29 mouse cellular contexts compared by ENCODE assay signal in genomic region chr14:33280921-33281320, GRCm38 (mm10).
DNase-seq lines count a peak whose midpoint lies in the region; ATAC-seq and TF ChIP-seq lines count a peak whose summit lies in the region.
"Had no signal": no experiment of that assay in that cellular context is flagged by ENCODE, and none has a peak within 500 bp of the region (broad histone marks: within the 10 kb centered on the region; RNA-seq: fewer than 3 reads in every experiment).

No protein-coding gene starts in this region.

- no peak for ATAC-seq in heart, embryonic 12.5 days (ENCODE audit: insufficient number of reproducible peaks, low FRiP score)
- no peak for ATAC-seq in megakaryocyte progenitor cell, adult 5-6 weeks (replicated peaks; ENCODE audit: poor library complexity)
- ATAC-seq: forebrain, embryonic 13.5 days; hindbrain, postnatal 0 days; intestine, embryonic 15.5 days; liver, postnatal 0 days; Patski had no signal

- no peak for TF ChIP-seq CTCF in heart, adult 2 months (IDR thresholded peaks at IDR 0.05)
- TF ChIP-seq CTCF in lung, adult 2 months (IDR thresholded peaks at IDR 0.05; ENCODE audit: insufficient read depth, low read length) = no peak

- 90% methylated on average over 2 of the region's 2 CpGs for WGBS in heart, adult 2 months
- WGBS in heart, embryonic 12.5 days = 92% methylated on average over 2 of the region's 2 CpGs
- WGBS in lung, adult 2 months = 77% methylated on average over 2 of the region's 2 CpGs

- no peak for TF ChIP-seq POLR2A in heart, adult 2 months (IDR thresholded peaks at IDR 0.05; ENCODE audit: insufficient read depth, low read depth, low read length)
- no peak for TF ChIP-seq POLR2A in lung, adult 2 months (IDR thresholded peaks at IDR 0.05; ENCODE audit: borderline replicate concordance, extremely low read depth, low read depth, low read length)

- 0 out of 2 replicates have a peak, but pooled peaks have one; percentile 38 for TF ChIP-seq EP300 in heart, adult 2 months (IDR thresholded peaks at IDR 0.05; ENCODE audit: insufficient read depth, low read depth, low read length)

- no peaks in the 10 kb centered on the region for H3K79me2 ChIP-seq in heart, adult 2 months (replicated peaks; ENCODE audit: control insufficient read depth, insufficient read depth, low read length)

- H3K36me3 ChIP-seq in heart, adult 2 months (ENCODE audit: control insufficient read depth, insufficient read depth, low read length) = no peaks in the 10 kb centered on the region
- H3K36me3 ChIP-seq in heart, embryonic 12.5 days = no peaks in the 10 kb centered on the region
- H3K36me3 ChIP-seq: hindbrain, embryonic 12.5 days; intestine, embryonic 15.5 days; limb, embryonic 13.5 days; midbrain, embryonic 10.5 days; neural tube, embryonic 13.5 days; stomach, embryonic 15.5 days had no signal

- peak; percentile 47 to 60 for DNase-seq in heart, adult 2 months
- DNase-seq in lung, postnatal 10 days = peak; percentile 27
- DNase-seq in lung, adult 2 months = no peak
- peak; percentile 55 to 60 for DNase-seq in heart, postnatal 14 days
- peak; percentile 7 for DNase-seq in lung, postnatal 36 days
- no peak for DNase-seq in layer of hippocampus, adult 18-20 months (ENCODE audit: low spot score in 2 of 2)
- DNase-seq: adrenal gland, postnatal 10 days; cerebellum, adult 8-10 months; cerebellum, postnatal 25 days; gastrocnemius, postnatal 10 days; kidney, adult 2 months; kidney, postnatal 25 days; liver, postnatal 0 days; right cerebral cortex, postnatal 14 days; thymus, postnatal 14 days had no signal

- H3K27me3 ChIP-seq in heart, adult 2 months (ENCODE audit: control insufficient read depth, insufficient read depth, low read length) = no peaks in the 10 kb centered on the region
- H3K27me3 ChIP-seq in heart, embryonic 12.5 days (replicated peaks) = peaks cover 6% of the 10 kb centered on the region; the same call in 1 of the 2 replicates
- H3K27me3 ChIP-seq: forebrain, embryonic 13.5 days; hindbrain, embryonic 12.5 days; intestine, embryonic 15.5 days; limb, embryonic 13.5 days; neural tube, embryonic 13.5 days; Patski; stomach, embryonic 15.5 days had no signal

- no peak overlapping the region for H3K4me3 ChIP-seq in heart, adult 2 months
- H3K4me3 ChIP-seq in heart, embryonic 12.5 days = no peak overlapping the region
- no peak overlapping the region for H3K4me3 ChIP-seq in lung, adult 2 months (replicated peaks; ENCODE audit: extremely low read depth, low read depth, low read length)
- H3K4me3 ChIP-seq: forebrain, embryonic 13.5 days; hindbrain, embryonic 12.5 days; intestine, embryonic 15.5 days; layer of hippocampus, adult 2 months; limb, embryonic 13.5 days; midbrain, embryonic 10.5 days; myocyte; neural tube, embryonic 13.5 days; stomach, embryonic 15.5 days had no signal

- peaks cover 2% of the 10 kb centered on the region for H3K4me1 ChIP-seq in heart, adult 2 months (ENCODE audit: control insufficient read depth, insufficient read depth, low read length)
- H3K4me1 ChIP-seq in heart, embryonic 12.5 days (replicated peaks) = 0 out of 2 replicates have a peak, but pooled peaks cover 2% of the 10 kb centered on the region
- H3K4me1 ChIP-seq in lung, adult 2 months (ENCODE audit: control insufficient read depth, insufficient read depth, low read length) = no peaks in the 10 kb centered on the region
- H3K4me1 ChIP-seq: forebrain, embryonic 13.5 days; hindbrain, embryonic 12.5 days; intestine, embryonic 15.5 days; limb, embryonic 13.5 days; midbrain, embryonic 10.5 days; stomach, embryonic 15.5 days had no signal

- H3K9ac ChIP-seq in heart, adult 2 months (ENCODE audit: low read depth, low read length) = no peak overlapping the region
- no peak overlapping the region for H3K9ac ChIP-seq in heart, embryonic 12.5 days
- H3K9ac ChIP-seq: forebrain, embryonic 13.5 days; hindbrain, embryonic 12.5 days; intestine, embryonic 15.5 days; limb, embryonic 13.5 days; liver, postnatal 0 days; neural tube, embryonic 13.5 days; stomach, embryonic 15.5 days had no signal

- H3K27ac ChIP-seq in heart, adult 2 months = no peak overlapping the region
- no peak overlapping the region for H3K27ac ChIP-seq in heart, embryonic 12.5 days (ENCODE audit: poor library complexity, severe bottlenecking)
- H3K27ac ChIP-seq: forebrain, embryonic 13.5 days; hindbrain, embryonic 12.5 days; hindbrain, postnatal 0 days; intestine, embryonic 15.5 days; layer of hippocampus, adult 2 months; limb, embryonic 13.5 days; midbrain, embryonic 10.5 days; neural tube, embryonic 13.5 days; stomach, embryonic 15.5 days had no signal

- no peak overlapping the region for H3K4me2 ChIP-seq in heart, embryonic 12.5 days
- H3K4me2 ChIP-seq: forebrain, embryonic 13.5 days; hindbrain, embryonic 12.5 days; intestine, embryonic 15.5 days; limb, embryonic 13.5 days; liver, embryonic 11.5 days; neural tube, embryonic 13.5 days; stomach, embryonic 15.5 days had no signal

- no peaks in the 10 kb centered on the region for H3K9me3 ChIP-seq in heart, embryonic 12.5 days (replicated peaks)
- H3K9me3 ChIP-seq: forebrain, embryonic 13.5 days; hindbrain, embryonic 12.5 days; intestine, embryonic 15.5 days; limb, embryonic 13.5 days; midbrain, embryonic 10.5 days; neural tube, embryonic 13.5 days; stomach, embryonic 15.5 days had no signal

- intact Hi-C loops in heart, adult 2 months (cut with DNase I) = no loop called here
- intact Hi-C loops in heart, postnatal 14 days (cut with DNase I) = no loop called here

Comparison
In these comparisons a context has a peak if more than half of its experiments do, and no peak if none do; other contexts are left out.
1. DNase-seq: peak in heart, adult 2 months (2 of 2), lung, postnatal 10 days (single experiment), heart, postnatal 14 days (2 of 2) and lung, postnatal 36 days (single experiment); none in lung, adult 2 months (single experiment) and layer of hippocampus, adult 18-20 months (0 of 2).